Mouse (Mus musculus): Measurements from ENCODE around the gene 2200002D01Rik. TPM values are rescaled to one million over a fixed set of nuclear protein-coding genes. Genes with fewer than 3 reads are reported as not detected.
A peak's percentile ranks its signal among the peaks of the same experiment; 100 is the strongest.

The 2200002D01Rik gene
- total RNA-seq, 1 experiment, result 20.0 TPM

- H3K36me3 ChIP-seq (ENCODE audit: control insufficient read depth, insufficient read depth, low read length, poor library complexity, severe bottlenecking), result peaks cover 10% of the 10 kb centered on the region; the same call in 1 of the 2 replicates
- in situ Hi-C loops (cut with MboI; ENCODE audit: low sequenced_read_pairs in 2 of 2, unreplicated experiment in 2 of 2), result no loop called here
- H3K4me1 ChIP-seq (ENCODE audit: control insufficient read depth in 2 of 2, insufficient read depth in 2 of 2, low read length in 2 of 2, poor library complexity in 1 of 2), result peaks cover 3 to 13% of the 10 kb centered on the region in 2 experiments; a peak in 1 of 4 replicates
- peak; percentile 66 for DNase-seq (ENCODE audit: low read depth, low spot score)
- TF ChIP-seq ZNF384 (IDR thresholded peaks at IDR 0.05; ENCODE audit: low read depth, low read length) (no peak), CHD2 (IDR thresholded peaks at IDR 0.05; ENCODE audit: low read depth, low read length) (peak; percentile 91)
- H3K9me3 ChIP-seq (ENCODE audit: control insufficient read depth, insufficient read depth, low read depth, low read length), result no peaks in the 10 kb centered on the region
- peak within 1 kb of the TSS; percentile 98 for H3K9ac ChIP-seq (ENCODE audit: insufficient read depth, low read depth, low read length, poor library complexity, severe bottlenecking)
- peak within 1 kb of the TSS; percentile 61 for H3K27ac ChIP-seq (ENCODE audit: insufficient read depth, low read depth, low read length, poor library complexity, severe bottlenecking)
- H3K4me3 ChIP-seq (ENCODE audit: insufficient read depth in 1 of 2, low read depth in 1 of 2, low read length in 2 of 2, poor library complexity in 1 of 2, severe bottlenecking in 1 of 2), result peak within 1 kb of the TSS; percentile 85 to 92
Measured at GRCm38 (mm10) chr7:29281201-29282073, 33.2 kb upstream of the 2200002D01Rik start, which contains the start of gene Spint2. Spint2 (minus strand) TSS chr7:29281912.

GRCm38 (mm10) chr7:29280801-29281200 lies 32.5 kb upstream of the 2200002D01Rik start:
- peak overlapping the region; percentile 49; the same call in 1 of the 2 replicates for H3K27ac ChIP-seq (ENCODE audit: insufficient read depth, low read depth, low read length, poor library complexity, severe bottlenecking)
- H3K4me3 ChIP-seq (ENCODE audit: insufficient read depth in 1 of 2, low read depth in 1 of 2, low read length in 2 of 2, poor library complexity in 1 of 2, severe bottlenecking in 1 of 2), result peak overlapping the region; percentile 85 to 92
- in situ Hi-C loops (cut with MboI; ENCODE audit: low sequenced_read_pairs in 2 of 2, unreplicated experiment in 2 of 2), result no loop called here
- no peaks in the 10 kb centered on the region for H3K9me3 ChIP-seq (ENCODE audit: control insufficient read depth, insufficient read depth, low read depth, low read length)
- TF ChIP-seq HCFC1 (IDR thresholded peaks at IDR 0.05; ENCODE audit: borderline replicate concordance, insufficient read depth, low read length) (no peak), ZNF384 (IDR thresholded peaks at IDR 0.05; ENCODE audit: low read depth, low read length) (no peak), MAFK (IDR thresholded peaks at IDR 0.05; ENCODE audit: insufficient read depth, low read depth, low read length) (no peak), ZC3H11A (IDR thresholded peaks at IDR 0.05; ENCODE audit: borderline replicate concordance, low read depth, low read length) (no peak), CHD2 (IDR thresholded peaks at IDR 0.05; ENCODE audit: low read depth, low read length) (no peak)
- peaks cover 3 to 18% of the 10 kb centered on the region in 2 experiments; a peak in 1 of 4 replicates for H3K4me1 ChIP-seq (ENCODE audit: control insufficient read depth in 2 of 2, insufficient read depth in 2 of 2, low read length in 2 of 2, poor library complexity in 1 of 2)
- no peak for DNase-seq (ENCODE audit: low read depth, low spot score)
- H3K36me3 ChIP-seq (ENCODE audit: control insufficient read depth, insufficient read depth, low read length, poor library complexity, severe bottlenecking), result peaks cover 10% of the 10 kb centered on the region; the same call in 1 of the 2 replicates
- H3K9ac ChIP-seq (ENCODE audit: insufficient read depth, low read depth, low read length, poor library complexity, severe bottlenecking), result peak overlapping the region; percentile 98

GRCm38 (mm10) chr7:29279924-29280323 lies 31.7 kb upstream of the 2200002D01Rik start:
- in situ Hi-C loops (cut with MboI; ENCODE audit: low sequenced_read_pairs in 2 of 2, unreplicated experiment in 2 of 2), result no loop called here
- Histone ChIP-seq H3K27ac (ENCODE audit: insufficient read depth, low read depth, low read length, poor library complexity, severe bottlenecking) (no peak overlapping the region), H3K4me3 (ENCODE audit: insufficient read depth in 1 of 2, low read depth in 1 of 2, low read length in 2 of 2, poor library complexity in 1 of 2, severe bottlenecking in 1 of 2) (peak overlapping the region; percentile 85 to 92), H3K4me1 (ENCODE audit: control insufficient read depth in 2 of 2, insufficient read depth in 2 of 2, low read length in 2 of 2, poor library complexity in 1 of 2) (peaks cover 3 to 18% of the 10 kb centered on the region in 2 experiments; a peak in 1 of 4 replicates), H3K9me3 (ENCODE audit: control insufficient read depth, insufficient read depth, low read depth, low read length) (no peaks in the 10 kb centered on the region), H3K9ac (ENCODE audit: insufficient read depth, low read depth, low read length, poor library complexity, severe bottlenecking) (peak overlapping the region; percentile 98), H3K36me3 (ENCODE audit: control insufficient read depth, insufficient read depth, low read length, poor library complexity, severe bottlenecking) (peaks cover 10% of the 10 kb centered on the region; the same call in 1 of the 2 replicates)
- TF ChIP-seq ZC3H11A (IDR thresholded peaks at IDR 0.05; ENCODE audit: borderline replicate concordance, low read depth, low read length) (no peak), HCFC1 (IDR thresholded peaks at IDR 0.05; ENCODE audit: borderline replicate concordance, insufficient read depth, low read length) (no peak), CHD2 (IDR thresholded peaks at IDR 0.05; ENCODE audit: low read depth, low read length) (no peak), ZNF384 (IDR thresholded peaks at IDR 0.05; ENCODE audit: low read depth, low read length) (no peak), MAFK (IDR thresholded peaks at IDR 0.05; ENCODE audit: insufficient read depth, low read depth, low read length) (no peak)
- no peak for DNase-seq (ENCODE audit: low read depth, low spot score)

- TF ChIP-seq CHD2 (IDR thresholded peaks at IDR 0.05; ENCODE audit: low read depth, low read length) (no peak), ZC3H11A (IDR thresholded peaks at IDR 0.05; ENCODE audit: borderline replicate concordance, low read depth, low read length) (no peak), HCFC1 (IDR thresholded peaks at IDR 0.05; ENCODE audit: borderline replicate concordance, insufficient read depth, low read length) (no peak), ZNF384 (IDR thresholded peaks at IDR 0.05; ENCODE audit: low read depth, low read length) (no peak), MAFK (IDR thresholded peaks at IDR 0.05; ENCODE audit: insufficient read depth, low read depth, low read length) (no peak)
- Histone ChIP-seq H3K9ac (ENCODE audit: insufficient read depth, low read depth, low read length, poor library complexity, severe bottlenecking) (no peak overlapping the region), H3K27ac (ENCODE audit: insufficient read depth, low read depth, low read length, poor library complexity, severe bottlenecking) (no peak overlapping the region), H3K9me3 (ENCODE audit: control insufficient read depth, insufficient read depth, low read depth, low read length) (no peaks in the 10 kb centered on the region), H3K4me1 (ENCODE audit: control insufficient read depth in 2 of 2, insufficient read depth in 2 of 2, low read length in 2 of 2, poor library complexity in 1 of 2) (peaks cover 3 to 18% of the 10 kb centered on the region in 2 experiments; a peak in 1 of 4 replicates), H3K4me3 (ENCODE audit: insufficient read depth in 1 of 2, low read depth in 1 of 2, low read length in 2 of 2, poor library complexity in 1 of 2, severe bottlenecking in 1 of 2) (no peak overlapping the region), H3K36me3 (ENCODE audit: control insufficient read depth, insufficient read depth, low read length, poor library complexity, severe bottlenecking) (peaks cover 11% of the 10 kb centered on the region; the same call in 1 of the 2 replicates)
- no peak for DNase-seq (ENCODE audit: low read depth, low spot score)
- in situ Hi-C loops (cut with MboI; ENCODE audit: low sequenced_read_pairs in 2 of 2, unreplicated experiment in 2 of 2), result no loop called here
Measured at GRCm38 (mm10) chr7:29279261-29279660, 31.0 kb upstream of the 2200002D01Rik start.
